Comparison of ENCODE assay signal across 17 mouse cellular contexts in the genomic region with DNA sequence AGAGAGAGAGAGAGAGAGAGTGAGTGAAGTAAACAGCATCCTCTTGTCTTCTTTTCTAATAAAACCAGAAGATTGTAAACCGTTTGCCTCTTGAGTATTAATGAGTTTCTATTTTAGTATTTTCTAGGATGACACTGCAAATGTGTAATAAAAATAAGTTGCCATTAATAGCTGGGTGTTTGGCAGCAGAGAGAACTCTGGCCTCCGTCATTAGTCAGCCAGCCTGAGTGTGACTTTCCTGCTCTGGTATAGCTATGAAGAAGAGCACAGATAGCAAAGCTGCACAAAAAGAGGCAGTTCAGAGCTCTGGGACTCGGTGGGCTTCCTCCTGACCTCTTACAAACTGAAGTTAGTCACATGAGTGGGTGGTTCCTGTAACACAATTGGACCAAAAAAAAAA. TPM values are rescaled to one million over a fixed set of nuclear protein-coding genes. Genes with fewer than 3 reads are reported as not detected.
DNase-seq lines count a peak whose midpoint lies in the region; ATAC-seq lines count a peak whose summit lies in the region.
"Had no signal": no experiment of that assay in that cellular context is flagged by ENCODE, and none has a peak within 500 bp of the region (broad histone marks: within the 10 kb centered on the region; RNA-seq: fewer than 3 reads in every experiment).

No protein-coding gene starts in this region.

- no peak overlapping the region for H3K4me2 ChIP-seq in heart, embryonic 11.5 days
- peak overlapping the region; percentile 27 for H3K4me2 ChIP-seq in heart, embryonic 13.5 days
- H3K4me2 ChIP-seq: hindbrain, embryonic 15.5 days; limb, embryonic 12.5 days; liver, embryonic 13.5 days; midbrain, embryonic 13.5 days; neural tube, embryonic 15.5 days had no signal

- H3K27me3 ChIP-seq in heart, embryonic 11.5 days (ENCODE audit: control insufficient read depth, insufficient read depth, low read length): no peaks in the 10 kb centered on the region
- no peaks in the 10 kb centered on the region for H3K27me3 ChIP-seq in heart, embryonic 13.5 days (replicated peaks)
- H3K27me3 ChIP-seq: hindbrain, embryonic 15.5 days; limb, embryonic 12.5 days; liver, embryonic 13.5 days; midbrain, embryonic 13.5 days; neural tube, embryonic 15.5 days had no signal

- peak; percentile 70 for DNase-seq in cerebellum, adult 9-10 months
- no peak for DNase-seq in cerebellum, adult 11-12 months
- DNase-seq in heart, adult 18-20 months: peak; percentile 51 to 66
- peak; percentile 73 for DNase-seq in skeletal muscle tissue, adult 2 months (ENCODE audit: low read depth, low spot score)
- DNase-seq in urinary bladder, adult 18-20 months (ENCODE audit: low spot score in 2 of 2): no peak
- DNase-seq: adrenal gland, postnatal 10 days; liver, embryonic 13.5 days; thymus, postnatal 25 days had no signal

- H3K36me3 ChIP-seq in heart, embryonic 11.5 days (ENCODE audit: control insufficient read depth, insufficient read depth, low read length): no peaks in the 10 kb centered on the region
- no peaks in the 10 kb centered on the region for H3K36me3 ChIP-seq in heart, embryonic 13.5 days
- H3K36me3 ChIP-seq: hindbrain, embryonic 15.5 days; limb, embryonic 12.5 days; liver, embryonic 13.5 days; midbrain, embryonic 13.5 days; neural tube, embryonic 15.5 days had no signal

- H3K4me1 ChIP-seq in heart, embryonic 11.5 days (ENCODE audit: control insufficient read depth, insufficient read depth, low read length): no peaks in the 10 kb centered on the region
- H3K4me1 ChIP-seq in heart, embryonic 13.5 days: peaks cover 18% of the 10 kb centered on the region
- H3K4me1 ChIP-seq: limb, embryonic 12.5 days; liver, embryonic 13.5 days had no signal

- H3K4me3 ChIP-seq in heart, embryonic 11.5 days (ENCODE audit: low read depth, low read length): no peak overlapping the region
- H3K4me3 ChIP-seq in heart, embryonic 13.5 days: no peak overlapping the region
- H3K4me3 ChIP-seq: hindbrain, embryonic 15.5 days; left cerebral cortex, adult 2 months; limb, embryonic 12.5 days; liver, embryonic 13.5 days; midbrain, embryonic 13.5 days; neural tube, embryonic 15.5 days had no signal

- ATAC-seq in heart, embryonic 11.5 days (replicated peaks; ENCODE audit: insufficient number of reproducible peaks, low FRiP score, low TSS enrichment): no peak
- ATAC-seq in heart, embryonic 13.5 days (ENCODE audit: extremely low read depth, insufficient number of reproducible peaks, low FRiP score, low TSS enrichment): no peak
- ATAC-seq: intestine, postnatal 0 days; midbrain, embryonic 13.5 days had no signal

- WGBS in heart, embryonic 11.5 days (ENCODE audit: insufficient replicate concordance): 43% methylated on average over 3 of the region's 3 CpGs
- WGBS in heart, embryonic 13.5 days: 21% methylated on average over 3 of the region's 3 CpGs

- H3K9me3 ChIP-seq in heart, embryonic 11.5 days (replicated peaks; ENCODE audit: control insufficient read depth, low read length): no peaks in the 10 kb centered on the region
- no peaks in the 10 kb centered on the region for H3K9me3 ChIP-seq in heart, embryonic 13.5 days
- H3K9me3 ChIP-seq: hindbrain, embryonic 15.5 days; limb, embryonic 12.5 days; liver, embryonic 13.5 days; midbrain, embryonic 13.5 days; neural tube, embryonic 15.5 days had no signal

- no peak overlapping the region for H3K9ac ChIP-seq in heart, embryonic 11.5 days (ENCODE audit: low read depth, low read length)
- H3K9ac ChIP-seq in heart, embryonic 13.5 days: no peak overlapping the region
- H3K9ac ChIP-seq: hindbrain, embryonic 15.5 days; limb, embryonic 12.5 days; liver, embryonic 13.5 days; midbrain, embryonic 13.5 days; neural tube, embryonic 15.5 days had no signal

- H3K27ac ChIP-seq in heart, embryonic 11.5 days (ENCODE audit: low read depth, low read length): no peak overlapping the region
- peak overlapping the region; percentile 42; the same call in 1 of the 2 replicates for H3K27ac ChIP-seq in heart, embryonic 13.5 days (replicated peaks)
- H3K27ac ChIP-seq: hindbrain, embryonic 15.5 days; kidney, postnatal 0 days; limb, embryonic 12.5 days; liver, embryonic 13.5 days; midbrain, embryonic 13.5 days; neural tube, embryonic 15.5 days had no signal

RNA-seq across cellular contexts. Expression of a gene that starts 27.3 kb away (rescaled TPM):
- total RNA-seq in heart, adult 18-20 months (2021): 100 to 1,000 TPM; 259 to 260 TPM
- polyA plus RNA-seq in heart, embryonic 11.5 days (2014; fragmentation: Nextera tagmentation; extraction: Ambion mirVana): 116 and 122 TPM in 2 replicates
- polyA plus RNA-seq in heart, embryonic 13.5 days (2015; fragmentation: Nextera tagmentation; extraction: Ambion mirVana): 193 and 209 TPM in 2 replicates

Comparison
In these comparisons a context has a peak if more than half of its experiments do, and no peak if none do; other contexts are left out.
1. DNase-seq: peak in cerebellum, adult 9-10 months (single experiment), heart, adult 18-20 months (2 of 2) and skeletal muscle tissue, adult 2 months (single experiment); none in cerebellum, adult 11-12 months (single experiment) and urinary bladder, adult 18-20 months (0 of 2).